Comparison of ENCODE assay signal across 34 mouse cellular contexts in the genomic region with DNA sequence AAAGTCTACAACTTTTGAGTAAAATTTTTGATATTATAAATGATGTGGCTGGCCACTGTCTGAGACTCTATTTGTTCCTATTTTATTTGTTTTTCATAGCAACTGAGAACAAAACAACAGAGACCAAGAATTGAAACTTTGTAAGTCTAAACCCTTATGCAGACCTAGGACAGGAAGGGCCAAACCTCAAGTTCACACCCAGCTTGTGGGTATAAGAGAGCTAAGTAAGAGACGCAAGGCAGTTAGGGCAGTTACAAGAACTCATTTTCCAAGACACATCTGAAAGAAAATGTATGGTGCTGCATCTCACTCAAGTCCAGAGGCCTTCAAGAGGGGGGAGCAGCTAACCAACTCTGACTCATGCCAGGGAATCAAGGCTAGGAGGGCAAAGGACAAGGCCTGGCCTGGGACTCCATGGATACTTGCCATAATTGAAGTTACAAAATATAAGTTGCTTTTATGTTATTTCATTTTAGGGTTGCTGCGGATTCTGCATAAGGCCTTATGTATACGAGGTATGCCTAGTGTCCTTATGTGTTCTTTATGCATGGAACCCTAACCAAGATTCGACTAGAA. TPM values are rescaled to one million over a fixed set of nuclear protein-coding genes. Genes with fewer than 3 reads are reported as not detected.
DNase-seq lines count a peak whose midpoint lies in the region; TF ChIP-seq lines count a peak whose summit lies in the region.
"Had no signal": no experiment of that assay in that cellular context is flagged by ENCODE, and none has a peak within 500 bp of the region (broad histone marks: within the 10 kb centered on the region; RNA-seq: fewer than 3 reads in every experiment).

No protein-coding gene starts in this region.

- H3K4me3 ChIP-seq in left cerebral cortex, adult 2 months: no peak overlapping the region
- no peak overlapping the region for H3K4me3 ChIP-seq in cerebellum, adult 2 months (replicated peaks; ENCODE audit: insufficient read depth, low read depth, low read length)
- H3K4me3 ChIP-seq: embryonic facial prominence, embryonic 10.5 days; embryonic facial prominence, embryonic 15.5 days; forebrain, embryonic 13.5 days; limb, embryonic 10.5 days; limb, embryonic 15.5 days; liver, embryonic 15.5 days; midbrain, embryonic 10.5 days; myocyte had no signal

- H3K4me1 ChIP-seq in cerebellum, adult 2 months (ENCODE audit: control insufficient read depth, insufficient read depth, low read length): no peaks in the 10 kb centered on the region
- H3K4me1 ChIP-seq: embryonic facial prominence, embryonic 10.5 days; embryonic facial prominence, embryonic 15.5 days; forebrain, embryonic 13.5 days; limb, embryonic 10.5 days; limb, embryonic 15.5 days; liver, embryonic 15.5 days; midbrain, embryonic 10.5 days had no signal

- no peak for TF ChIP-seq POLR2A in cerebellum, adult 2 months (IDR thresholded peaks at IDR 0.05; ENCODE audit: borderline replicate concordance, insufficient read depth, low read length)

- TF ChIP-seq CTCF in left cerebral cortex, adult 2 months (IDR thresholded peaks at IDR 0.05): no peak
- TF ChIP-seq CTCF in cerebellum, adult 2 months (IDR thresholded peaks at IDR 0.05; ENCODE audit: borderline replicate concordance, insufficient read depth, low read depth, low read length): no peak

- intact Hi-C loops in left cerebral cortex, adult 2 months (cut with DNase I): loop anchor here (5.0 kb wide), 3 partner anchors 239 to 1034 kb away; no protein-coding TSS in a partner anchor

- H3K27ac ChIP-seq in left cerebral cortex, adult 2 months: no peak overlapping the region
- H3K27ac ChIP-seq in cerebellum, adult 2 months (ENCODE audit: insufficient read depth, low read length): no peak overlapping the region
- H3K27ac ChIP-seq: embryonic facial prominence, embryonic 10.5 days; embryonic facial prominence, embryonic 15.5 days; forebrain, embryonic 13.5 days; kidney, postnatal 0 days; limb, embryonic 10.5 days; limb, embryonic 15.5 days; liver, embryonic 15.5 days; midbrain, embryonic 10.5 days had no signal

- 93% methylated on average over 4 of the region's 4 CpGs for WGBS in cerebellum, adult 2 months

- H3K27me3 ChIP-seq in cerebellum, adult 2 months (ENCODE audit: control insufficient read depth, insufficient read depth, low read length): no peaks in the 10 kb centered on the region
- H3K27me3 ChIP-seq: embryonic facial prominence, embryonic 15.5 days; forebrain, embryonic 13.5 days; limb, embryonic 15.5 days; liver, embryonic 15.5 days had no signal

- DNase-seq in adrenal gland, adult 2 months: peak; percentile 50
- no peak for DNase-seq in adrenal gland, postnatal 25 days
- DNase-seq in 416B (ENCODE audit: low read depth): peak; percentile 17
- DNase-seq in adrenal gland, postnatal 10 days: peak; percentile 23
- DNase-seq in induced T-regulatory cell, adult 2 months (ENCODE audit: low read depth): peak; percentile 40
- no peak for DNase-seq in left cerebral cortex, adult 2 months (ENCODE audit: extremely low spot score in 1 of 2, low spot score in 2 of 2)
- no peak for DNase-seq in yolk sac, embryonic 10.5 days (ENCODE audit: low spot score)
- DNase-seq in cerebellum, adult 2 months: no peak
- DNase-seq: cerebellum, adult 18-20 months; cerebellum, postnatal 14 days; gastrocnemius, postnatal 14 days; heart, postnatal 14 days; kidney, adult 11 months; kidney, postnatal 4 days; lung, embryonic 14.5 days; lung, postnatal 14 days; thymus, postnatal 4 days had no signal

RNA-seq across cellular contexts. Expression of a gene that starts 29.6 kb away (rescaled TPM):
- 1 to 10 TPM; 1.0 to 2.3 TPM for total RNA-seq in adrenal gland, adult 2 months (2021)
- polyA plus RNA-seq in adrenal gland, adult 2 months (2012; rRNA removed): 1.1 and 1.2 TPM in 2 replicates
- total RNA-seq in adrenal gland, postnatal 25 days (2021): 0.67 and 0.86 TPM in 2 replicates
- total RNA-seq in adrenal gland, postnatal 10 days (2021): 1 to 10 TPM; 1.6 to 2.3 TPM
- not detected for total RNA-seq in left cerebral cortex, adult 2 months (2021)
- 0.06 and 0.13 TPM in 2 replicates for polyA plus RNA-seq in cerebellum, adult 2 months (2012; rRNA removed)
- total RNA-seq: granulocyte monocyte progenitor cell, adult 5-6 weeks; heart, postnatal 14 days; layer of hippocampus, adult 8-10 months; layer of hippocampus, postnatal 25 days; midbrain, postnatal 0 days had no signal
- polyA plus RNA-seq: brain, embryonic 14.5 days; embryonic facial prominence, embryonic 10.5 days; forebrain, embryonic 13.5 days; hindbrain, embryonic 16.5 days; limb, embryonic 10.5 days; lung, embryonic 14.5 days; midbrain, embryonic 10.5 days; midbrain, postnatal 0 days; myocyte; neural tube, embryonic 14.5 days; stomach, embryonic 14.5 days had no signal

Comparison
In these comparisons a context has a peak if more than half of its experiments do, and no peak if none do; other contexts are left out.
1. DNase-seq: peak in adrenal gland, adult 2 months (single experiment), 416B (single experiment), adrenal gland, postnatal 10 days (single experiment) and induced T-regulatory cell, adult 2 months (single experiment); none in adrenal gland, postnatal 25 days (single experiment), left cerebral cortex, adult 2 months (0 of 2), yolk sac, embryonic 10.5 days (single experiment) and cerebellum, adult 2 months (0 of 2).